Mouse (Mus musculus) retina, adult 2 months (tissue): ENCODE data around the gene 1600002K03Rik.
A peak's percentile ranks its signal among the peaks of the same experiment; 100 is the strongest.

Experiments
- DNase-seq: peaks from one replicate; pipeline ENCODE4 v3.0.0-alpha.2; 2012; ENCODE audit warnings: low read depth, low spot score

Gene 1600002K03Rik

DNA sequence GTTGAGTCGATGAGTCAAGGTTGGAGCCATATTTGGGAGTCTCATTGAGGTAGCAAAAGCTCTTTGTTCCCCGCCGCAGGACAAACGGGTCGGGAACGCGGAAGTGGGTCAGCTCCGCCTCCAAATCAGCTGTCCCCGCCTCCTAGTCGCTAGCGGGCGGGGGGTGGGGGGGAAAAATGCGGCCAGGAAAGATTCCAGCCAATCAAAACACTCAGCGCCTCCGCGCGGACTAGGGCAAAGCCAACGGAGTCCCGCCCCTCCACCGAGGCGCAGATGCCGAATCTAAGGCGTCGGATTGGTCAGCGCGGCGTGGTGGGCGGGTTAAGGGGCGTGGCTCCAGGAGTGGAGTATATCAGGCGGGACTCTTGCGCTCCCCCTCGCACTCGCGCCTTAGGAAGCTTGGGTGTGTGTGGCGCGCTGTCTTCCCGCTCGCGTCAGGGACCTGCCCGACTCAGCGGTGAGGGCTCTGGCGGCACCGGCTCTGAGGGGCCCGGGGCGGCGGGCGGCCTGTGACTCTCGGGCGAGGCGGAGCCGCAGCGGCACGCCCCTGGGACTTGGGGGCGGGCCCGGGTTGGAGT is 5.2 kb upstream of the 1600002K03Rik start:
- DNase-seq = peak; percentile 99

DNA sequence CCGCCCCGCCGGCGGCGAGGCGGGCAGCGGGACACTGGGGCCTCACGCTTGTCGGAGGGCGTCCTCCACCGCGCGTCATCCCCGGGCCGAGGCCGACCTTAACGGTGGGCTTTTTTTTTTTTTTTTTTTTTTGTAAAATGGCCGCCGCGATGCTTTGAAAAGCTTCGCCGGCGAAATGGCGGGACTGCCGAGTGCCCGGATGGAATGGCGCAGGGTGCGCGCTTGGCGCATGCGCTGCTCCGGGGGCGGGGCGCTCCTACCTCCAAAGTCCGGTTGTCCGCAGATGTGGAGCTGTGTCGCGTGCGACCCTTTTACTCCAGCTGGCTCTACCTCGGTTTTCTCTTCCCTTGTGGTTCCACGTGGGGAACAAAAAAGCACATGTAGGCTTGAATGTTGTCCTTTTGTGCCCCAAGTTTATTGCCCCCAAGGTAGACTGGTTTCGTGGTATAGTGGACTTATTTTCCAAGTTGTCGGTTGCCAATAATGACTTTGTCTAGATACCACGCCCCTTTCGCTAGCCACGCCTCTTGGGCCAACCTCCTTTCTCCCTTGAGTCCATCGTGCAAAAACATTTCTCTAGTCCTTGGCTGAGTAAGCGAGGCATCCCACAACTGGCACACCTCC is 4.6 kb upstream of the 1600002K03Rik start:
- DNase-seq = peak; percentile 89

DNA sequence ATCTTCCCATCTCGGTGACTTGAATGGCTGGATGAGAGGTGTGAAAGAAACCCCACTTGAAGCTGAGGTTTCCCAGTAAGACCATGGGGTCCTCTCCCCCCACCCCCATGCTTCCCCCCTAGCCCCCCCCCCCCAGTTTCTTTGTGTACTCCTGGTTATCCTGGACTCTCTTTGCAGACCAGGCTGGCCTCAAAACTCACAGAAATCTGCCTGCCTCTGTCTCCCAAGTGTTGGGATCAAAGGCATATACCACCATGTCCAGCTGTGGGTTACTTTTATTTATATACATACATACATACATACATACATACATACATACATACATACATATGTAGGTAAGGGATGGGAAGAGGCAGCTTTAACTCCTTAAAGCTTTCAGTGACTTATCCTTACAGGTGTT is 3.7 kb upstream of the 1600002K03Rik start:
- DNase-seq = no peak

DNA sequence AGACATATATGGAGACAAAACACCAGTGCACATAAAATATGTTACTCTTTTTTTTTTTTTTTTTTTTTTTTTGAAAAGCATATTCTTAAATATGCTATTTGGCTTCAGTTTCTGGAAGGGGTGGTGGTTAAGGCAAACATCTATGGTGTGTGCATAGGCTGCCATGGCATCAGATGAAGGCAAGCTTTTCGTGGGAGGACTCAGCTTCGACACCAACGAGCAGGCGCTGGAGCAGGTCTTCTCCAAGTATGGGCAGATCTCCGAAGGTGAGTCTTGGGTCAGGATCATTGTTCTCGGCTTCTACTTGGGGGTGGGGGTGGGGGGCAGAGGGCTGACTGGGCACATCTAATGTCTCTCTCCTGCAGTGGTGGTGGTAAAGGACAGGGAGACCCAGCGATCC is 3.1 kb upstream of the 1600002K03Rik start:
- DNase-seq = no peak

DNA sequence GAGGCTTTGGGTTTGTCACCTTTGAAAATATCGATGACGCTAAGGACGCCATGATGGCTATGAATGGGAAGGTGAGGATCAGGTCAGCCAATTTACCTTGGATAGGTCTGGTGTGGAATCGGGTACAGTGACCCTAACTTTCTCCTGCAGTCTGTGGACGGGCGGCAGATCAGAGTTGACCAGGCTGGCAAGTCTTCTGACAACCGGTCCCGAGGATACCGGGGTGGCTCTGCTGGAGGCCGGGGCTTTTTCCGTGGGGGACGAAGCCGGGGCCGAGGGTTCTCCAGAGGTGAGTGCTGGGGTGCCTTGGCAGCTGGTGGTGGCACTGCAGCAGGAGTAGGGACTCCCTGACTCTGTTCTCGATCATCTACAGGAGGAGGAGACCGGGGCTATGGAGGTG is 2.7 kb upstream of the 1600002K03Rik start:
- no peak for DNase-seq

DNA sequence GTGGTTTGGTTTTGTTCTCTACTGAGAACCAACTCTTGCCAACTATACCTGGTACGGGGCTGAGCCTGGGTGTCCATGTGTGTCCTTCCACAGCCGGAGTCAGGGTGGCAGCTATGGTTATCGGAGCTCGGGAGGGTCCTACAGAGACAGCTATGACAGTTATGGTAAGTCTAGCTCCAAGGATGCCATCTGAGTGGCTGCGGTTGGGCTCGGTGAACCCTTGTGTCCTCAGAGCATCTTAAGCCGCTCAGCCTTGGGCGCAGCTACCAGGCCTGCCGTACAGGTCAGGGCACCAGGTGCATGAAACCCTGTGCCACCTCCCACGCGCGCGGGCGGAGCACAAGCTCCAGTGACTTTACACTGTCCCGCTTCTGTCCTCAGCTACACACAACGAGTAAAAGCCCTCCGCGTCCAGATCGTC is 2.1 kb upstream of the 1600002K03Rik start:
- no peak for DNase-seq

DNA sequence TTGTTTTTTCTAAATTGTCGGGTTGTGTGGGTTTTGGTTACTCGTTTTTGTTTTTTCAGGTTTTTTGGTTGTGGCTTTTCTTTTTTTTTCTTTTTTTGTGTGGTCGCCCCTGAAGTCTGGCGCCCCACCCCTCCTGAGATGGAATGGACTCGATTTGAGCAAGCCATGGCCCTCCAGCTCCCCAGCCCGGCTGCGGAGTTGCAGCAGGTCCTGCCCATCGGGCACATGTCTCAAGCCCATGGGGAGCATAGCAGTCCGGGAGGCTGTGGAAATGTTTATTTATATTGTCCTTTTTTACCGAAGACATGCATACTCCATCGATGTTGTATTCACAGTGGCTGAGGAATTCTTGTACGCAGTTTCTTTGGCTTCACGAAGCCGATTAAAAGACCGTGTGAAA is 1.5 kb upstream of the 1600002K03Rik start:
- DNase-seq = no peak

DNA sequence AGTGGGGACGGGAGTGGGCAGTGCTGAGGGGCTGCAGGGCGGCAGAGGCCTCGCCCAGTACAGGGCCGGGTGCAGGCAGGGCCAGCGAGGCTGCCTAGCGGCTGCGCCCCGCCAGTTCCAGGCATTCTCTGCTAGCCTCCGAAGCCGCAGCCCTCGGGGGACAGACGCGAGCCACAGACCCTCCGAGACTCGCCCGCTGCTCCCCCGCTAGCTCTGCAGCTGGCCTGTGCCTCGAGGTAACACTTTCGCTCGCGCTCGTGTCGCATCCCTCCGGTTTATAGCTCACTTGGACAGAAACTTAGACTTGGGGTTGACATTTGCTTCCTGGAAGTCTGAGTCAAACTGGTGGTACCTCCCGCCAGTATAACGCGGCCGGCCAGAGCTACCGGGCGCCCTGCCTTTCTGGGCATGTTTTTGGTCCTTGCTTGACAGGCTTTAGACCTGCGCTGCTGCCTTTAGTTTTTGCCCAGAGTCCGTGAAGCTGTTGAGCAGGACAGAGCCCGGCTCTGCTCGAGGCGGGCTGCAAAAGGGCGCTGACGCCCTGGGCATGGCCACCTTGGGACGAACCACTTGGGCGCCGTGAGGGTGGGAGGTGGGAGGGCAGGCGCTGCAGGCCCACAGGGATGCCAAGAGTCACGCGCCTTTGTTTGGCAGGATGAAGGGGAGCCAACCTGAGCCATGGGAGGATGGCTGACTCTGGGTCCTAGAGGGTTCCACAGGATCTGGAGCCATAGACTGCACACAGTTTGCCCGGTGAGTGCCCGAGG is 801 bp upstream of the 1600002K03Rik start:
- DNase-seq = no peak

DNA sequence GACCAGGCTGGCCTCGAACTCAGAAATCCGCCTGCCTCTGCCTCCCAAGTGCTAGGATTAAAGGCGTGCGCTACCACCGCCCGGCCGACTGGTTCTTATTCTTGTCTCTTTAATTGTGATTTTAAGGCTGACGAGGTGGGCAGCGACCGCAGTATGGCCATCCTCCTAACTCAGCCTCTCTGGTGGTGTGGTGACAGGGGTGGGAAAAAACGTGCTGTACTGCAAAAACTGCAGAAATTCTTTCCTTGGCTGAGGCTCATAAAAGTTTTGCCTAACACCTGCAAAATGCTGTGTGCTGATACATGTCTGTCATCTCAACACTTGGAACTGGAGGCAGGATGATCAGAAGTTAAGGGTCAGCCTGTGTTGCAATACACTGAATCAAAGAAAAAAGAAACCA is 614 bp downstream of the 1600002K03Rik start:
- DNase-seq = no peak

DNA sequence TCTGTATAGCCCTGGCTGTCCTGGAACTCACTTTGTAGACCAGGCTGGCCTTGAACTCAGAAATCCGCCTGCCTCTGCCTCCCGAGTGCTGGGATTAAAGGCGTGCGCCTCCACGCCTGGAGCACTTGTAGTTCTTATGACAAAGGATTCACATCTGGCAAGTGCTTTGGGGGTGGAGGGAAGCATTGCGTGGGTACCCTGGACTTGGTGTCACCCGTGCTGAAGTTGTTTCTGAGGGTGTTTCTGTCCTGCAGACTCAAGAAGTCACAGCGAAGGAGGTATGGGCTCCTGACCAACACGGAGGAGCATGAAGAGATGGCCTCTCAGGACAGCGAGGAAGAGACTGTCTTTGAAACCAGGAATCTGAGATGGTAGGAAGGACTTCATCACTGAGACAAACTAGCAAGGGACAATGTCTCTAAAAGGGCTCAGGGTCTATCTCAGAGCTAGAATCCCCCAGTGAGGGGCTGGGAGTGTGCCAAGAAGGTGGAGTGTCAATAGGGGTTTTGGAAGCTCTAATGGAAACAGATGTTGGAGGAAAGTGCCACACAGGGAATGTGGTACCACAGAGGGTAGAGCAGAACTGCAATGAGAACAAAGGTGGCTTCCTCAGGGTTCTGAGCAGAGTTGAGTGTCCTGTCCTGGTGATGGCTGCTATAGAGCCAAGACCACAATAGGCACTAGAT is 1.4 kb downstream of the 1600002K03Rik start:
- DNase-seq = no peak

DNA sequence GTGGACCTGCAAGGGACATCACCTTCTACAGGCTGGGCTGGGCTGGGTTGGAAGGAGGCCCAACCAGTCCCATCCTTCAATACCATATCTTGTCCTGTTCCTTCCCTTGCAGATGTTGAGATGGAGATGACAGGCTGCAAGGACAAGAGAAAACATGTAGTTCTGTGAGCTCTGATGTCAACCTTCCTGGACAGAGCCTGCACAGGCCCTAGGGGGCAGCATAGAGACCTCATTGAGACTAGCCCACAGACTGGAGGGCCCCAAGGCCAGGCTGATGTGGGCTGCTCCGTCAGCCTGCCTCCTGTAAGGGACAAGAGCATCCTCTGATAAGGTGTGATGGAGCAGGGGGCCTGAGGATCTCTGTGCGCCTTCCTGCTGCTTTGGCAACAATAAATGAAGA is 2.0 kb downstream of the 1600002K03Rik start:
- no peak for DNase-seq

DNA sequence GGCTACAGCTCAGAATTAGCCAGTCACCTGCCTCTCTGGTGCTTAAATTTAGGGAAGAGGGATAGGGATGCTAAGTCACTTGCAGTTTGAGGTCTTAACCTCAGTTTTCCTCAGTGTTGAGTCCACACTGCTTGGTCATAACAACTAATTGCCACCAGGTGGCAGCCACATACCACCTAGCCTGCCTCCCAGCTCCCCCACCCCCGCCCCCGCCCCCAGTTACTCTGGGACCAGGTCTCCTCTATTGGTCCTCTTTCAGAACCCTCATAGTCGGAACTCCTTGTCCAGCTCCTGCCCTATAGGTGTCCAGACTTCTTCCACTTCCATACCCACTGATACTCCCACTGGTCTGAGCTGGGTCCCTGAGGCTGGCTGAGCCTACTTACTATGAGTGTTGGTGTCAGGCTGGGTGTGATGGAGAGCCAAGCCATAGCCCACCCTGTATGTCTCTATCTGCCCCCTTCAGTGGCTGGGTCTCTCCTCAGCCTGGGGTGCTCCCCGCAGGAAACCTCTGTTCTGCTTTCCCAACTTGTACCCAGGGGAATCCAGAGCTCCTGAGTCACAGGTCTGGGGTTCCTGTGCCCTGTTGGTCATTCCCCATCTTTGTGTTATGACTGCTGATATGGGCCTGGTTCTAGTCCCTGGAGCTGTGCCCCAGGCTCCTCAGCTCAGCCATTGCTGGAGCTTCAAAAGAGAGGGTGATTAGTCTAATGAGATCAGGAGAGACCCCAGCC is 3.0 kb downstream of the 1600002K03Rik start:
- DNase-seq = no peak

DNA sequence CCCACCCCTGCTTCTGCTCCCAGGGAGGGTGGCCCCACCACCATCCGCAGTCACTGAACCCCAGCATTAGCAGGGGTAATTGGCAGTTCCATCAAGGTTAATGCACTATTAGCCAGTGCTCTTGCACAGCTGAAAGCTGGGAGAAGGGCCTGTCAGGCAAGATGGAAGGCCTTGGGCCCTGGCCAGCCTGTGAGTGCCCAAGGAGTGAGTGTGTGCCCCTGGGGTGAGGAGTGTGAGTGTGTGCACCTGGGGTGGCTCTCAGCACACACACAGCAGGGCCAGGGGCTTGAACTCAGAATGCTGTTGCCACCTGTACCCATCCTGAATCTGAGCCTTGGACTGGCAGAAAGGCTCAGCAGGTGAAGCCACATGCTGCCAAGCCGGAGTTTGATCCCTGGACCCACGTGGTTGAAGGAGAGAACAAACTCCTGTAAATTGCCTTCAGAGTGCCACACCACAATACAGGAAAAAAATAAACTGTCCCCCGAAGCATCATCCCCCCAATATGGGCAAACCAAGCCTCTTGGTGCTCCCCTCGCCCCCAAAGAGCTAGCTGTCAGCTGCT is 3.6 kb downstream of the 1600002K03Rik start:
- no peak for DNase-seq

DNA sequence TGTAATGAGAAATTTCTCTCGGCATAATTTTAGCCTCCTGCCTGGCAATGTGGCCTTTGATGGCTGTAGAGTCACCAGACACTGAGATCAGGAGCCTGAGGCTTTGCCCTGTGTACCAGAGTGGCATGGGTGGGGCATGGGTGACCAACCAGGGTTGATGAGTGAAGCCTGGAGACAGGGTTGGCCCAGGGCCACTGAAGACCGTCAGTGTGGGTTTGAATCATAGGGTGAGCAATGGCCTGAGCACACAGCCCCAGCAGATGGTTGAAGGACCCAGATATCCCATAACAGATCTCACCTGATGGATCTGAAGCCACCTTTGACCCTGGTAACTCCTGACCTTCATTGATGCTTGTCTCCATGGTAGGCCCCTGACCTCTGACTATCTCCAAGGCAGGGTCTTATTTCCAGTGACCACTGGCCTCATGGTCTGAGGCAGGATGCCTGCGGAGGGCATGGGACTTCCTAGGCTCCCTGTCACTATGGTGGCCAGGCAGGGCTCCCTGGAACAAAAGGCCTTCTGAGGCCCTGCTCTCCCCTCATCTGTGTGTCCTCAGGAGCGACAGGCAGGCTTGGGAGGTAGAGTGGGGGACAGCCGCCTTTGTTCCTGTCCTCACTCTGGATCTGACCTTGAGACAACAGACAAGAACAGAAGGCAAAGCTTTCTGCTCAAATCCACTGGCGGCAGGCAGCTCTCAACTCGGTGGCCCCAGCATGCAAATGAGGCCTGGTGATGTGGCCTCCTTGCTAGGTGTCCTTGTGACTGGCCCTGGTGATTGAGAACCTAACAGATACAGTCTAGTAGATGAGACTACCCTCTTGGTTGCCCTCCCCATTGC is 4.9 kb downstream of the 1600002K03Rik start:
- no peak for DNase-seq

DNA sequence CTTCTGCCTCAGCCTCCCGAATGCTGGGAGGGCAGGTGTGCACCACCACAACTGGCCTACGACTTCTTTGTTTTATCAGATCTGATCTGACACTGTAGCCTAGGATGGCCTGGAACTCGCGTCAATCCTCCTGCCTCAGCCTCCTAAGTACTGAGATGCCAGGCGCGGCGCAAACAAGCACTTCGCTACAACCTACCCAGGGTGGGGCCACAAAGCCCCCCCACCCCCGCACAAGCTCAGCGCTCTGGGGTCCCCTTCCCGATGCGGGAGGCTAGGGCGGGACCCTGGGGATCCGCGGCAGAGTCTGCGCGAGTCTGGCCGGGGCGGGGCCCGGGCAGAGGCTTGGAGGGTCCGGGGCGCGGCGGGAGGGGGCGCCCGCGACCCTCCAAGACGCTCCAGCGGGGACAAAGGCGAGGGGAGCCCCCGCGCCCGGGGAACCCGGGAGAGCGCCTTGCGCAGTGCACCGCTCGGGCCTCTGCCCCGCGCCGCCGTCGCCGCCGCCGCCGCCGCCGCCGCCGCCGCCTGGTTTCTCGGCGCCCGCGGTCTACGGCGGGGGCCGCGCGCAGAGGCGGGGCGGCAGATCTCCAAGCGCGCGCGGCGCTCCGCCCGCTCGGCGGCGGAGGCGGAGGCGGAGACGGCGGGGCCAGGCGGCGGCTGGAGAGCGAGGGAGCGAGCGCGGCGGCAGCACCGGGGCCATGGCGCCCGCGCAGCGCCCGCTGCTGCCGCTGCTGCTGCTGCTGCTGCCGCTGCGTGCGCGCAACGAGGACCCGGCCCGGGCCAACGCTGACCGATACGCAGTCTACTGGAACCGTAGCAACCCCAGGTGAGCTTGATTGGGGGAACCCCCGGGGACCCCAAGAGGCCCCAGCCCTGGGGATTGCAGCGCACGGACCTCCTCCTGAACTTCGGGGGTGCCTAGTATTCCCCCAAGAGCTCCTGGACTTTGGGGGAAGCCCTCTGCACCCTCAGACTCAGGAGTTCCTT is 6.6 kb downstream of the 1600002K03Rik start, which contains the start of gene Efna2:
Efna2 (plus strand) TSS at position 415 of the 984 bp plus-strand sequence.
- no peak for DNase-seq

DNA sequence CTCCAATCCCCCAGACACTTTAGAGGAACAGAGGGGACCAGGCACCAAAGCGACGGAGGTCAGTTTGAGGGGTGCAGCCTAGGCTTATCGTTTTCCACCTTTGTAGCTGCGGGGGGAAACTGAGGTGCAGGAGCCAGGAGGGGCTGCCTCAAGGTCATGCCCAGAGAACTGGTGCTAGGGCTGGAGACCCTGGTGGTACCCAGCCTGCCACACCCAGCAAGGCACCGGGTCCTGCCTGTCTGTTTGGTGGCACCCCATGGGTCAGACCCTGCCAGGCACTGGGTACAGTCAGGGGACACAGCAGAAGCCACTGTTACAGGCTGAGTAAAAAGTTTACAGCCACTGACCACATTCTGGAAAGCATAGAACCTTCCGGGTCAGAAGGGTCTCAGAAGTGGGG is 7.5 kb downstream of the 1600002K03Rik start:
- DNase-seq = no peak

DNA sequence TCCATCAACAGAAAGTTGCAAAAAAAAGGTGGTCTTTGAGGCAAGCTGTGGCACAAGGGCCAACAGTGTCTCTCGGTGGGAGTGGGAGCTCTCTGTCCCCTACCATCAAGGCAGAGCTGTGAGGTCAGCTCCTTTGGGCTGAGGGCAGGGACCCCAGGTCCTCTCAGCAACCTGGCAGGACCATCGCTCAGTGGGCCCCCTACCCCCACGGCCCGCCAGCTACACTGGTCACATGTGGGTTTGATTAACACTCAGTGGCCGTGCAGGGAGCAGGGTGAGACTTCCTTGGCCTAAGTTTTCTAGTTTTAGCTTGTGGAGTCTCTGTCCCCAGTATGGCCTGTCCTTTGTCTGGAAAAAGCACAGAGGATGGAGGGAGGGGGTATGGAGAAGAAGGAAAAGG is 8.1 kb downstream of the 1600002K03Rik start:
- DNase-seq = no peak

DNA sequence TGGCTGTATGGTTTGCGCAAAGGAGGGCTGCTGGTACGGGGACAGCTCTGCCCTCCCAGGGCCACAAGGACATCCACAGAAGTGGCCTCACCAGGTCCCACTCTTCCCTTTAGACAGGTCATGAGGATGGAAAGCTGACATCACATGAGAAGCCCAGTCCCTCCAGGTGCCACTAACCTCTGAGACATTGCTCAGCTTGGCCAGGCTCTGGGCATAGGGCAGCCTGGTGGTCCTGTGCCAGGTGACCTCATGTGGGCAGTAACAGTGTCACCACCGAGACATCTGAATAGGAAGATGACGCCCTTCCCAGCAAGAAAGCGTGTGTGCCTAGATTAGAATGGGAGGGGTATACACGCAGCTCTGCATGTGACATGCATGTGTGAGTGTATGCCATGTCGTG is 9.8 kb downstream of the 1600002K03Rik start:
- DNase-seq = no peak

DNA sequence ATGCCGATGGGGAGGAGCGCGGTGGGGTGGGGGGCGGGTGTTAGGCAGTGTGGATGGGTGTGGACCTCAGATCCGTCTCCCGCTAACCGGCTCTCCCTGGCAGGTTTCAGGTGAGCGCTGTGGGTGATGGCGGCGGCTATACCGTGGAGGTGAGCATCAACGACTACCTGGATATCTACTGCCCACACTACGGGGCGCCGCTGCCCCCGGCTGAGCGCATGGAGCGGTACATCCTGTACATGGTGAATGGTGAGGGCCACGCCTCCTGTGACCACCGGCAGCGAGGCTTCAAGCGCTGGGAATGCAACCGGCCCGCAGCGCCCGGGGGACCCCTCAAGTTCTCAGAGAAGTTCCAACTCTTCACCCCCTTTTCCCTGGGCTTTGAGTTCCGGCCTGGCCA is 13.9 kb downstream of the 1600002K03Rik start:
- no peak for DNase-seq
